Mouse (Mus musculus) spleen, adult 2 months (tissue): ENCODE results near the gene Ccdc57.

Experiments
- CTCF ChIP-seq: fragments of 200-500 bp; IDR thresholded peaks from 2 replicates; pipeline ENCODE4 v1.5.1; 2011; ENCODE audit warnings: mild to moderate bottlenecking, inconsistent platforms; ENCODE audit not compliant: insufficient read depth, insufficient read length, insufficient replicate concordance; ENCODE audit errors: extremely low read depth
- POLR2A ChIP-seq: fragments of 200-500 bp; IDR thresholded peaks from 2 replicates; pipeline ENCODE4 v1.6.1; 2011; ENCODE audit warnings: low read depth, low read length, inconsistent platforms

DNA sequence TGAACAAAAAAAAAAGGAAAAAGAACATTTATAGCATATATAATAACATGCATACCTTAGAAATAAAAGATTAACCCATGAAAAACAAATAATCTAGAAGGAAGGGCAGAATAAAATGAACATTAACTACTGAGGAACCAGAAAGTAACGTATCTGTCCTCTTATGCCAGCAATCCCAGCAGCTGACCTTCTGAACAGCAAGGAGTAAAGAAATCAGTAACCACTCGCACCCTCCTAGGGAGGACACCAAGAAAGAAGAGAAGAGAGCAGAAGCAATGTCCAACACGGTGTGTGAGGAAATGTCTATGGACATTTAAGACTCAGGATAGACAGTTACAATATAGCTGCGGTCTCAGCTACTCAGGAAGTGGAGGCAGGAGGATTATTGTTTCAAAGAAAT, 49.7 kb downstream of the Ccdc57 start:
- TF ChIP-seq POLR2A: no peak
- no peak for TF ChIP-seq CTCF
